8 mouse cellular contexts compared by ENCODE assay signal in genomic region chr10:96616001-96616708, GRCm38 (mm10). TPM values are rescaled to one million over a fixed set of nuclear protein-coding genes. Genes with fewer than 3 reads are reported as not detected.
DNase-seq lines count a peak whose midpoint lies in the region; ATAC-seq and TF ChIP-seq lines count a peak whose summit lies in the region.

No protein-coding gene starts in this region.

- no peaks in the 10 kb centered on the region for H3K9me3 ChIP-seq in heart, embryonic 14.5 days (ENCODE audit: control insufficient read depth, low read length)
- H3K9me3 ChIP-seq in G1E (replicated peaks) = no peaks in the 10 kb centered on the region
- peaks cover 4% of the 10 kb centered on the region; the same call in 1 of the 2 replicates for H3K9me3 ChIP-seq in forebrain, embryonic 16.5 days (ENCODE audit: control insufficient read depth, low read length)

- no peak for ATAC-seq in heart, embryonic 14.5 days (ENCODE audit: insufficient number of reproducible peaks, insufficient read depth, low FRiP score, low read depth)
- no peak for ATAC-seq in G1E (ENCODE audit: extremely low read depth, insufficient number of reproducible peaks, low FRiP score, poor library complexity, severe bottlenecking)
- ATAC-seq in forebrain, embryonic 16.5 days = no peak
- ATAC-seq in frontal cortex, adult (ENCODE audit: low TSS enrichment) = no peak

- 1% methylated on average over 24 of the region's 24 CpGs for WGBS in heart, embryonic 14.5 days
- 2% methylated on average over 24 of the region's 24 CpGs for WGBS in forebrain, embryonic 16.5 days
- WGBS in macrophage (ENCODE audit: missing documents) = 3% methylated on average over 22 of the region's 24 CpGs

- H3K27ac ChIP-seq in heart, embryonic 14.5 days (replicated peaks in 1 of 2; ENCODE audit: control insufficient read depth in 1 of 2, insufficient read depth in 1 of 2, low read depth in 2 of 2, low read length in 2 of 2) = peak overlapping the region; percentile 77
- peak overlapping the region; percentile 97 for H3K27ac ChIP-seq in forebrain, embryonic 16.5 days (ENCODE audit: low read length)
- peak overlapping the region; percentile 80 for H3K27ac ChIP-seq in macrophage

- H3K36me3 ChIP-seq in heart, embryonic 14.5 days (ENCODE audit: control insufficient read depth, insufficient read depth, low read length) = peaks cover 22% of the 10 kb centered on the region
- peaks cover 12% of the 10 kb centered on the region for H3K36me3 ChIP-seq in G1E (replicated peaks)
- no peaks in the 10 kb centered on the region for H3K36me3 ChIP-seq in forebrain, embryonic 16.5 days (ENCODE audit: control insufficient read depth, insufficient read depth)
- H3K36me3 ChIP-seq in macrophage (ENCODE audit: inconsistent target) = no peaks in the 10 kb centered on the region

- peaks cover 40% of the 10 kb centered on the region for H3K79me2 ChIP-seq in macrophage (ENCODE audit: inconsistent target)

- no peak for TF ChIP-seq CTCF in G1E (IDR thresholded peaks at IDR 0.05; ENCODE audit: low read depth, low read length)

- H3K4me1 ChIP-seq in heart, embryonic 14.5 days (ENCODE audit: control insufficient read depth in 2 of 2, insufficient read depth in 2 of 2, low read length in 2 of 2) = peaks cover 2 to 11% of the 10 kb centered on the region in 2 experiments
- H3K4me1 ChIP-seq in G1E (ENCODE audit: insufficient read depth, low read depth, low read length) = peaks cover 19% of the 10 kb centered on the region
- peaks cover 10% of the 10 kb centered on the region for H3K4me1 ChIP-seq in forebrain, embryonic 16.5 days (replicated peaks; ENCODE audit: control insufficient read depth, insufficient read depth, low read length)

- no peaks in the 10 kb centered on the region for H3K27me3 ChIP-seq in heart, embryonic 14.5 days (ENCODE audit: control insufficient read depth, insufficient read depth, low read length)
- no peaks in the 10 kb centered on the region for H3K27me3 ChIP-seq in G1E (ENCODE audit: insufficient read depth, low read length)
- no peaks in the 10 kb centered on the region for H3K27me3 ChIP-seq in forebrain, embryonic 16.5 days (replicated peaks; ENCODE audit: control insufficient read depth, insufficient read depth, low read length)

- peak overlapping the region; percentile 79 for H3K9ac ChIP-seq in heart, embryonic 14.5 days (ENCODE audit: low read length)
- H3K9ac ChIP-seq in forebrain, embryonic 16.5 days (replicated peaks; ENCODE audit: low read depth, low read length) = peak overlapping the region; percentile 77

- H3K4me3 ChIP-seq in heart, embryonic 14.5 days (ENCODE audit: control insufficient read depth in 1 of 2, insufficient read depth in 1 of 2, low read depth in 1 of 2, low read length in 2 of 2) = peak overlapping the region; percentile 89 to 95
- H3K4me3 ChIP-seq in G1E (ENCODE audit: low read depth, low read length) = peak overlapping the region; percentile 80
- peak overlapping the region; percentile 99 for H3K4me3 ChIP-seq in forebrain, embryonic 16.5 days (replicated peaks; ENCODE audit: low read length)
- peak overlapping the region; percentile 53 for H3K4me3 ChIP-seq in macrophage (ENCODE audit: inconsistent target)

- peak overlapping the region; percentile 64 for H3K4me2 ChIP-seq in heart, embryonic 14.5 days (ENCODE audit: low read length)
- H3K4me2 ChIP-seq in forebrain, embryonic 16.5 days (ENCODE audit: low read length) = peak overlapping the region; percentile 68

- no peak for DNase-seq in heart, postnatal 4 days
- DNase-seq in G1E (ENCODE audit: low spot score) = no peak
- DNase-seq in adrenal gland, postnatal 10 days = no peak
- DNase-seq in cerebellum, adult 9-11 months = no peak

RNA-seq across cellular contexts. Expression of gene Btg1, which starts 0.7 kb away (rescaled TPM):
- polyA plus RNA-seq in heart, embryonic 14.5 days (2014; fragmentation: Nextera tagmentation; extraction: Ambion mirVana) = 77.0 and 88.1 TPM in 2 replicates
- total RNA-seq in heart, postnatal 4 days (2021) = 10 to 100 TPM; 73.5 to 81.5 TPM
- 19.4 and 21.1 TPM in 2 replicates for total RNA-seq in G1E (2014; fragmentation: Nextera tagmentation)
- 7.4 and 11.0 TPM in 2 replicates for total RNA-seq in G1E (2017)
- 8.0 and 9.9 TPM in 2 replicates for polyA plus RNA-seq in G1E (2012)
- polyA plus RNA-seq in forebrain, embryonic 16.5 days (2015; fragmentation: Nextera tagmentation; extraction: Ambion mirVana) = 56.8 and 65.7 TPM in 2 replicates
- total RNA-seq in macrophage (2018; cell fraction: chromatin; rRNA removed) = 100 to 1,000 TPM in 12 of 26 experiments, 10 to 100 TPM in 14; 23.1 to 263 (median 98.5) TPM
- 100 to 1,000 TPM in 14 of 26 experiments, 10 to 100 TPM in 12; 41.8 to 362 (median 109) TPM for total RNA-seq in macrophage (2018; cell fraction: cytosol; rRNA removed)
- total RNA-seq in macrophage (2018; cell fraction: nucleus; rRNA removed) = 100 to 1,000 TPM in 22 of 26 experiments, 10 to 100 TPM in 4; 39.9 to 373 (median 197) TPM
- 21.4 to 53.7 TPM (median 23.1 TPM) in 3 replicates for polyA plus RNA-seq in macrophage (2018)
- 100 to 1,000 TPM; 107 to 168 TPM for total RNA-seq in adrenal gland, postnatal 10 days (2021)
